Mouse (Mus musculus) G1E-ER4 (cell line): Measurements from ENCODE around the gene Ccdc13. TPM values are rescaled to one million over a fixed set of nuclear protein-coding genes. Genes with fewer than 3 reads are reported as not detected.

Source experiments
- GATA1 ChIP-seq: IDR thresholded peaks from one replicate; pipeline ENCODE4 v1.8.0; 2012; ENCODE audit warnings: low read length, inconsistent platforms
- polyA plus RNA-seq: library from polyadenylated mRNA; stranded (reverse); fragments of >175 nt; gene quantifications from 2 replicates; pipeline ENCODE4 v1.2.3, GENCODE M21; 2012

Ccdc13 gene
- polyA plus RNA-seq, 1 experiment, result 0.04 TPM

GRCm38 (mm10) chr9:121822585-121822991 lies 16.7 kb downstream of the Ccdc13 start:
- TF ChIP-seq GATA1, result no peak

GRCm38 (mm10) chr9:121820765-121821164 lies 18.5 kb downstream of the Ccdc13 start:
- TF ChIP-seq GATA1, result no peak

GRCm38 (mm10) chr9:121819771-121820471 lies 19.3 kb downstream of the Ccdc13 start:
- no peak for TF ChIP-seq GATA1

GRCm38 (mm10) chr9:121819073-121819770 lies 20.0 kb downstream of the Ccdc13 start:
- TF ChIP-seq GATA1, result no peak

GRCm38 (mm10) chr9:121815183-121815582 lies 24.1 kb downstream of the Ccdc13 start:
- TF ChIP-seq GATA1, result no peak

GRCm38 (mm10) chr9:121810081-121810821 lies 29.0 kb downstream of the Ccdc13 start:
- TF ChIP-seq GATA1, result no peak

GRCm38 (mm10) chr9:121808511-121808910 lies 30.8 kb downstream of the Ccdc13 start:
- TF ChIP-seq GATA1, result no peak

GRCm38 (mm10) chr9:121807947-121808346 lies 31.3 kb downstream of the Ccdc13 start:
- no peak for TF ChIP-seq GATA1

- no peak for TF ChIP-seq GATA1
These were observed 31.7 kb downstream of the Ccdc13 start for GRCm38 (mm10) chr9:121807546-121807945.

GRCm38 (mm10) chr9:121802747-121803146 lies 36.5 kb downstream of the Ccdc13 start:
- no peak for TF ChIP-seq GATA1

GRCm38 (mm10) chr9:121798887-121799520 lies 40.3 kb downstream of the Ccdc13 start:
- no peak for TF ChIP-seq GATA1

GRCm38 (mm10) chr9:121797722-121798121 lies 41.5 kb downstream of the Ccdc13 start:
- no peak for TF ChIP-seq GATA1

GRCm38 (mm10) chr9:121794972-121795539 lies 44.2 kb downstream of the Ccdc13 start:
- TF ChIP-seq GATA1, result no peak

- no peak for TF ChIP-seq GATA1
These were observed 47.3 kb downstream of the Ccdc13 start, which contains the start of gene Hhatl for GRCm38 (mm10) chr9:121791757-121792521. Hhatl (minus strand) TSS chr9:121792507.

- TF ChIP-seq GATA1, result no peak
These were observed 48.1 kb downstream of the Ccdc13 start for GRCm38 (mm10) chr9:121791206-121791605.
